Mouse (Mus musculus) hindbrain, postnatal 0 days (tissue): ENCODE data around the gene 0610009B22Rik. TPM values are rescaled to one million over a fixed set of nuclear protein-coding genes. Genes with fewer than 3 reads are reported as not detected.

Experiments
- ATAC-seq: fragments of 200-750 bp; cut with Nextera tagmentation; 2 replicates; pipeline ENCODE4 v1.8.0; 2017; ENCODE audit warnings: mild to moderate bottlenecking, moderate TSS enrichment, moderate library complexity
- DNase-seq: peaks from one replicate; pipeline ENCODE4 v3.0.0-alpha.2; 2015; ENCODE audit warnings: low spot score
- H3K27ac ChIP-seq: fragments of 300-500 bp; sonication (generic); 2 replicates; pipeline ENCODE4 v1.5.1; 2014; ENCODE audit warnings: mild to moderate bottlenecking
- H3K27me3 ChIP-seq: fragments of 300-500 bp; sonication (generic); 2 replicates; pipeline ENCODE4 v1.6.1; 2014; ENCODE audit warnings: low read length, mixed read lengths; ENCODE audit not compliant: insufficient read depth
- H3K36me3 ChIP-seq: fragments of 300-500 bp; sonication (generic); 2 replicates; pipeline ENCODE4 v1.6.1; 2014; ENCODE audit warnings: low read length, mixed read lengths; ENCODE audit not compliant: insufficient read depth
- H3K4me1 ChIP-seq: fragments of 300-500 bp; sonication (generic); 2 replicates; pipeline ENCODE4 v1.6.1; 2014; ENCODE audit warnings: antibody characterized with exemption, low read length, mixed read lengths; ENCODE audit not compliant: insufficient read depth
- H3K4me2 ChIP-seq: fragments of 300-500 bp; sonication (generic); 2 replicates; pipeline ENCODE4 v1.6.1; 2014; ENCODE audit warnings: low read depth, mild to moderate bottlenecking, low read length, moderate library complexity, mixed read lengths
- H3K4me3 ChIP-seq: fragments of 300-500 bp; sonication (generic); 2 replicates; pipeline ENCODE4 v1.5.1; 2014; ENCODE audit warnings: low read length
- H3K9ac ChIP-seq: fragments of 300-500 bp; sonication (generic); replicated peaks from 2 replicates; pipeline ENCODE4 v1.6.1; 2014; ENCODE audit warnings: mild to moderate bottlenecking, low read length, moderate library complexity, mixed read lengths
- H3K9me3 ChIP-seq: fragments of 300-500 bp; sonication (generic); 2 replicates; pipeline ENCODE4 v1.6.1; 2016; ENCODE audit warnings: low read length, mixed read lengths
- CTCF ChIP-seq: IDR thresholded peaks from 2 replicates; pipeline ENCODE4 v1.5.1; 2016; ENCODE audit warnings: antibody characterized with exemption, control low read depth, low read depth
- WGBS: fragments of 180-500 bp; shearing (Covaris S2); extraction: QIAGEN DNeasy Blood & Tissue Kit; methylation state at CpG from one replicate; pipeline ENCODE4 v1.1.7; 2014; 5-methylcytosine and 5-hydroxymethylcytosine counted together
- polyA plus RNA-seq: library from polyadenylated mRNA; unstranded; fragments of >200 nt; fragmentation: Nextera tagmentation; extraction: Ambion mirVana; gene quantifications from 2 replicates; pipeline ENCODE4 v1.2.1, GENCODE M21; 2015
- total RNA-seq: library from RNA; depleted of rRNA; stranded (reverse); fragments of >200 nt; gene quantifications from 2 replicates; pipeline ENCODE4 v1.2.3, GENCODE M21; 2014

Gene 0610009B22Rik
- total and polyA plus RNA-seq, 2 experiments from 2014 or later = 23.8 to 92.3 TPM

- no peaks in the 10 kb centered on the region for H3K9me3 ChIP-seq
- H3K9ac ChIP-seq = no peak overlapping the region
- no peaks in the 10 kb centered on the region for H3K4me1 ChIP-seq
- no peak overlapping the region for H3K4me2 ChIP-seq
- no peaks in the 10 kb centered on the region for H3K27me3 ChIP-seq
- 70% methylated on average over 7 of the region's 7 CpGs for WGBS
- ATAC-seq (no peak), DNase-seq (no peak)
- no peaks in the 10 kb centered on the region for H3K36me3 ChIP-seq
- H3K27ac ChIP-seq = no peak overlapping the region
- TF ChIP-seq CTCF = no peak
- no peak overlapping the region for H3K4me3 ChIP-seq
Observed at GRCm38 (mm10) chr11:51662632-51663031, 26.0 kb downstream of the 0610009B22Rik start.

- no peaks in the 10 kb centered on the region for H3K4me1 ChIP-seq
- ATAC-seq = no peak
- no peak overlapping the region for H3K27ac ChIP-seq
- no peaks in the 10 kb centered on the region for H3K36me3 ChIP-seq
- no peak for TF ChIP-seq CTCF
- H3K4me3 ChIP-seq = no peak overlapping the region
- no peak for DNase-seq
- H3K27me3 ChIP-seq = no peaks in the 10 kb centered on the region
- WGBS = 68% methylated on average over 16 of the region's 16 CpGs
- no peaks in the 10 kb centered on the region for H3K9me3 ChIP-seq
- H3K9ac ChIP-seq = no peak overlapping the region
- no peak overlapping the region for H3K4me2 ChIP-seq
Observed at GRCm38 (mm10) chr11:51661867-51662365, 26.8 kb downstream of the 0610009B22Rik start.

GRCm38 (mm10) chr11:51658705-51659104 lies 30.0 kb downstream of the 0610009B22Rik start:
- H3K27ac ChIP-seq = no peak overlapping the region
- H3K36me3 ChIP-seq = no peaks in the 10 kb centered on the region
- H3K4me1 ChIP-seq = no peaks in the 10 kb centered on the region
- no peak overlapping the region for H3K9ac ChIP-seq
- 59% methylated on average over 6 of the region's 6 CpGs for WGBS
- H3K27me3 ChIP-seq = no peaks in the 10 kb centered on the region
- no peak overlapping the region for H3K4me2 ChIP-seq
- TF ChIP-seq CTCF = no peak
- ATAC-seq (peak; percentile 52), DNase-seq (peak; percentile 64)
- H3K4me3 ChIP-seq = no peak overlapping the region
- H3K9me3 ChIP-seq = no peaks in the 10 kb centered on the region

- no peak for TF ChIP-seq CTCF
- H3K36me3 ChIP-seq = no peaks in the 10 kb centered on the region
- DNase-seq (no peak), ATAC-seq (no peak)
- no peaks in the 10 kb centered on the region for H3K4me1 ChIP-seq
- 62% methylated on average over 7 of the region's 7 CpGs for whole genome bisulfite sequencing
- no peak overlapping the region for H3K4me3 ChIP-seq
- no peaks in the 10 kb centered on the region for H3K27me3 ChIP-seq
- H3K9me3 ChIP-seq = no peaks in the 10 kb centered on the region
- no peak overlapping the region for H3K4me2 ChIP-seq
- H3K9ac ChIP-seq = no peak overlapping the region
- H3K27ac ChIP-seq = no peak overlapping the region
Observed at GRCm38 (mm10) chr11:51658291-51658690, 30.4 kb downstream of the 0610009B22Rik start.

- no peaks in the 10 kb centered on the region for H3K4me1 ChIP-seq
- no peak overlapping the region for H3K9ac ChIP-seq
- 83% methylated on average over 10 of the region's 10 CpGs for WGBS
- H3K27ac ChIP-seq = no peak overlapping the region
- H3K36me3 ChIP-seq = no peaks in the 10 kb centered on the region
- TF ChIP-seq CTCF = no peak
- H3K4me3 ChIP-seq = no peak overlapping the region
- H3K4me2 ChIP-seq = no peak overlapping the region
- H3K9me3 ChIP-seq = no peaks in the 10 kb centered on the region
- ATAC-seq = no peak
- DNase-seq = no peak
- no peaks in the 10 kb centered on the region for H3K27me3 ChIP-seq
Observed at GRCm38 (mm10) chr11:51656798-51657521, 31.7 kb downstream of the 0610009B22Rik start.

GRCm38 (mm10) chr11:51654891-51655290 lies 33.8 kb downstream of the 0610009B22Rik start:
- DNase-seq (no peak), ATAC-seq (no peak)
- Histone ChIP-seq H3K4me3 (no peak overlapping the region), H3K9ac (no peak overlapping the region), H3K36me3 (no peaks in the 10 kb centered on the region), H3K9me3 (no peaks in the 10 kb centered on the region), H3K4me1 (peaks cover under 1% of the 10 kb centered on the region; the same call in 1 of the 2 replicates), H3K27me3 (no peaks in the 10 kb centered on the region), H3K27ac (no peak overlapping the region), H3K4me2 (no peak overlapping the region)
- WGBS = 89% methylated on average over 3 of the region's 3 CpGs
- no peak for TF ChIP-seq CTCF

GRCm38 (mm10) chr11:51653736-51654135 lies 34.9 kb downstream of the 0610009B22Rik start:
- Histone ChIP-seq H3K4me2 (no peak overlapping the region), H3K9me3 (no peaks in the 10 kb centered on the region), H3K27me3 (no peaks in the 10 kb centered on the region), H3K4me3 (no peak overlapping the region), H3K27ac (no peak overlapping the region), H3K36me3 (no peaks in the 10 kb centered on the region), H3K9ac (no peak overlapping the region), H3K4me1 (peaks cover 4% of the 10 kb centered on the region; the same call in 1 of the 2 replicates)
- DNase-seq (no peak), ATAC-seq (no peak)
- 87% methylated on average over 6 of the region's 6 CpGs for WGBS
- no peak for TF ChIP-seq CTCF
